Mouse (Mus musculus) layer of hippocampus, adult 2 months (tissue): Measurements from ENCODE around the gene Rps9. TPM values are rescaled to one million over a fixed set of nuclear protein-coding genes. Genes with fewer than 3 reads are reported as not detected.
"Not testable (repeated sequence)": the region's sequence is repeated elsewhere in the genome, so short reads cannot be mapped to it uniquely, and the experiment has no call there.

ENCODE experiments used
- DNase-seq, 2 experiments: peaks; one replicate each; pipeline ENCODE4 v3.0.0; 2022; ENCODE audit warnings: low spot score in 2 of 2
- H3K27ac ChIP-seq: fragments of 200-600 bp; 2 replicates; pipeline ENCODE4 v1.8.1; 2022
- H3K4me3 ChIP-seq: fragments of 200-600 bp; 2 replicates; pipeline ENCODE4 v1.8.1; 2022; ENCODE audit warnings: mild to moderate bottlenecking
- CTCF ChIP-seq: fragments of 200-600 bp; conservative IDR thresholded peaks from 2 replicates; pipeline ENCODE4 v1.8.1; 2022; ENCODE audit warnings: antibody characterized with exemption, mild to moderate bottlenecking, moderate library complexity
- microRNA-seq, 2 experiments: library from miRNA; unstranded; fragments of <30 nt; microRNA quantifications; one replicate each; pipeline ENCODE4 v1.2.0; 2021
- total RNA-seq, 2 experiments: library from RNA; stranded (reverse); gene quantifications; 2 replicates each; pipeline ENCODE4 v1.2.3; 2021

Gene Rps9
- total RNA-seq, 2 experiments from 2014 or later = 387 to 404 TPM

DNA sequence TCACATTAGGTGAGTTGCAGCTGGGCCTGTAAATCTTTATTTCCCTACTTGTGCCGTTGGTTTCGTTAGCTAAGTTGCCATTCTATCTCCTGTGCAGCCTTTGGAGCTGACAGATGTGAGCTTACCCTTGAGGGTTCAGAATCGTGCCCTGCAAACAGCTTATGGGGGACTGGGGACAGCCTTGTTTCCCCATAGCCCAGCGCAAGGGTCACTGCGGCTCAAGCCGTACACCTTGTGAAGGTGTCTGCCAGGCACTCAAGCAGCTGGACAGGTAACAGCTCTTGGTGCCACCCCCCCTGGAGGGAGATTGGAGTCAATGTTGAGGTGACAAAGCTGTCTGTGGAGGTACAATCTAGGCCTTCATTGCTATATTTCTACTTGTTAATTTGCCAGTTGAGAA is 2.1 kb downstream of the Rps9 start:
- peak overlapping the region; percentile 90 for H3K4me3 ChIP-seq
- no peak for DNase-seq

DNA sequence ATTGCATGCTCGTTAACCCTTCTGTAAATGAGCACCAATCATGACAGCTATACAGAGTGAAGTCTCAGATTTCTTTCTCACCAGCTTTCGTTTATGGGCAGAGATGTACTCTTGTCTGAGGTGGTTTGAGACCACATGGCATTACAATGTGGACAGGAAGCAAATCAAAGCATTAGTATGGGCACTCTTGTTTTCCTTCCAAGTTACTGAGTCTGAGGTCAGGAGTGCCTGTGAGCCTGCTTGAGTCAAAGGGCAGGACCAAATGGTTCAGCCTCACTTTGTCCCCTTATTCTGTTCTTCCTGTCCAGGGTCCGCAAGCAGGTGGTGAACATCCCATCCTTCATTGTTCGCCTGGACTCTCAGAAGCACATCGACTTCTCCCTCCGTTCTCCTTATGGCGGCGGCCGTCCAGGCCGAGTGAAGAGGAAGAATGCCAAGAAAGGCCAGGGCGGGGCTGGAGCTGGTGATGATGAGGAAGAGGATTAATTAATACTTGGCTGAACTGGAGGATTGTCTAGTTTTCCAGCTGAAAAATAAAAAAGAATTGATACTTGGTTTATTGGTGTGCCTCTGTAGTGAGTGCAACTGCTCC is 2.6 kb downstream of the Rps9 start:
- peak overlapping the region; percentile 8; the same call in 1 of the 2 replicates for H3K27ac ChIP-seq
- TF ChIP-seq CTCF = no peak
- H3K4me3 ChIP-seq = 0 out of 2 replicates have a peak overlapping the region, but pooled peaks have one; percentile 90
- DNase-seq = no peak

More for the DNA sequence above, 2.1 kb downstream of the Rps9 start:
- no peak overlapping the region; the same call in 1 of the 2 replicates for H3K27ac ChIP-seq
- no peak for TF ChIP-seq CTCF

DNA sequence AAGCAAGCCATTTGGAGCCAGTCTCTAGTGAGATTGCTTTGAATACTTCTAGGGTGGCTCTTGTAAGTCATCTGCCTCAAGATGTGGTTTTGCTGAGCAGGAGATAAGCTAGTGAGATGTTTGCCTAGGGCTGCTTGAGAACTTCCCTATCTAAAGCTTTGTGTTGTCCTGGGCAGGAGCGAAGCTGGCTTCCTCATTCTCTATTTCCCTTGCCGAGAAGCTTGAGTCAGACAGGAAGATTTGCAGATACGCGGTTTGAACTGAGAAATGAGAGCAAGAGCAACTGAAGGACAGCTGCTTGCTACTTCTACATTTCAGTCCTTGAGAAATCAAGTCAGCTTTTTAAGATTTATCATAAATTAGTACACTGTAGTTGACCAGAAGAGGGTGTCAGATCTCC is 3.2 kb downstream of the Rps9 start:
- H3K27ac ChIP-seq = 0 out of 2 replicates have a peak overlapping the region, but pooled peaks have one; percentile 8

DNA sequence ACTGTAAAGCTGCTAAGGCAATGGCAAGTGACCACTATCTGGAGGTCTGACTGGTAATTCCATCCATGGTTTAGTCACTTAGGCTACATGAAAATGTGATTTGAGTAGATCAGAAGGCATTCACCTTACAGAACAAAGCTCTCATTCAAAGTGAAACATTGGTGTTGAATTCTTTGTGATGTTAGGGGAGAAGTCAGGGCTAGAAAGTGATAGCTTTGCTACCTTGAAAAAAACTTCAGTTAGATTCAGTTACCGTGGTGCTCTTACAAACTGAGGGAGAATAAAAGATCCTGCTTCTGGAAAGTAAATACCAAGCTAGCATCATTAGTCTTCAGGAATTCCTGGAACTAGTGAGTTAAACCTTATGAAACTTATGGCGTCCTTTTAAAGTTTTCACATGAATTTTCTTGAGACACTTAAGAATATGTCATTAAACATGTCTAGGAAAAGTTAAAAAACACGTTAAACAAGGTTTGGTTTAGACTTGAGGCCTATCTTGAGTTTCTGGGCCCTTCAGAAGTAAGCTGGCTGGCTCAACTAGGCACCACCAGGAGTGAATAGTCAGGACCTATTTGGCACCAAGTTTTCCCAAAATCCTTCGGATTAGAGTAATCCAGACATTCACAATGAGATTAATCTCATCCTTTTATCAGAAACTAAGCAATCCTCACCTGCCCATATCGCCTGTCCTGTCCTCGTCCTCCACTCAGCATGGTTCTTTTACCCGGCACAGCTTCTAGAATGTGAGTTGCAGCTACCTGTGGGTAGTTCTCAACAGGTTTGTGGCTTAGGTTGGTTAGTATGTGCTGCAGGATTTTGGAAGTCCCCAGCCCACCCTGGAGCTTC is 4.0 kb downstream of the Rps9 start:
- Histone ChIP-seq H3K4me3 (no peak overlapping the region), H3K27ac (no peak overlapping the region)
- TF ChIP-seq CTCF = no peak
- no peak for DNase-seq

More for the DNA sequence above, 3.2 kb downstream of the Rps9 start:
- TF ChIP-seq CTCF = no peak
- DNase-seq = no peak
- no peak overlapping the region for H3K4me3 ChIP-seq

DNA sequence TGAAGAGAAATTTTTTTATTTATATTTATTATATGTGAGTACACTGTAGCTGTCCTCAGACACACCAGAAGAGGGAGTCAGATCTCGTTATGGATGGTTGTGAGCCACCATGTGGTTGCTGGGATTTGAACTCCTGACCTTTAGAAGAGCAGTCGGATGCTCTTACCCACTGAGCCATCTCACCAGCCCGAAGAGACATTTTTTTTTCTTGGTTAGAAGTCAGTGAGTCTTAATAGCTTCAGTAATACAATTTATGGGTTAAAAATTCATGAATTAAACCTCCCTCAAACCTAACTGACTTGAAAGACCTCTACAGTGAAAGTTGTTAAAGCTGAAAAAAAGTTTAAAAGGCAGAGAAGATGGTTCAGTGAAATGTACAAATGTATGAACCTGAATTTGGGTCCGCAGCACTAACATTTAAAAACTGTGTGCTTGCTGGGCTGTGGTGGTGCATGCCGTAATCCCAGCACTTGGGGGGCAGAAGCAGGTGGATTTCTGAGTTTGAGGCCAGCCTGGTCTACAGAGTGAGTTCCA is 4.7 kb downstream of the Rps9 start:
- peak; percentile 30 for TF ChIP-seq CTCF

DNA sequence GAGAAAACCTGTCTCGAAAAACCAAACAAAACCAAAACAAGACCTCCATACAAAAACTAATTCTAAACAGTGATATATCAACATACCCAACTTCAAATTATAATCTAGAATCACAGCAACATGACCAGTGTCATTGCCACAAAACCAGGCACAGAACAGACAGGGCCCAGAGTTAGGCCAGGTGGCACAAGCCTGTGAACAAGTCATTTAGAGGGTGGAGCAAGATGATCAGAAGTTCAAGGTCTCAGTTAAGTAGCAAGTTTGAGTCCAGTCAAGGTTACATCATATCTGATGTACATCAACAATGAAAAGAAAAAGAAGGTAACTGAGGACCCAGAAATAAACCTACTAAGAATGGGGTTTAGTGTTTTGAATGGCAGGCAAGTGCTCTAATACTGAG is 5.2 kb downstream of the Rps9 start:
- Histone ChIP-seq H3K4me3 (no peak overlapping the region), H3K27ac (no peak overlapping the region)
- no peak for TF ChIP-seq CTCF
- DNase-seq = peak in 1 of 2 experiments; percentile 7

More for the DNA sequence above, 4.7 kb downstream of the Rps9 start:
- H3K27ac ChIP-seq, H3K4me3 ChIP-seq, DNase-seq: not testable (repeated sequence)

DNA sequence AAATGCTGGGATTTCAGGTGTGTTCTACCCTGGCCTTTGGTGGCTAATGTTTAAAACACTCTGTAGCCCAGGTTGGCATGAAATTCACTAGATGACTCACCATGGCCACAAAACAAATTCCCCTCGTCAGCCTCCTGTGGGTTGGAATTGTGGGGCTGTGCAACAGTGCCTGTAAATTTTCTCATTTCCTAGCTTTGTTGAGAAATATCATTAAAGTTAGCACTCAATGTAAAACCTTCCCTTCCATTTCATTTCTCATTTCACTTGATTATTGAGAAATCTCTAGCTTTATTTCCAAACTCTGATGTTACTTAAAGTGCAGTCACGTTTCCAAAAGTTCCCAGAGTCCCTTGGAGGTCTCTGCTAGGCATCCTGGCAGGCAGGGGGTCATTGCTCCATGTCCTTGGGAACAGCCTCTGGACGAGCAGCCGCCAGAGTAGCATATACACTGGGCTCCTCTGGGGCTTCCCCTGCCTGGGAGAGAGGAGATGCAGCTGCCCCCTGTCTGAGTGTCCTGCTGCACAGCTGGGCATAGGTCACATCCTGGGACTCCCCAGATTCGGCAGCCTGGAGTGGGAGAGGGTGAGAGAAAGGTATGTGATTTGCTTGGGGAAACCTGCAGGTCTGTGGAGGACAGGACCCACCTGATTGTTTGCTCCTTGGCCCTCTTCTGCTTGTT is 8.6 kb downstream of the Rps9 start:
- DNase-seq = no peak
- no peak overlapping the region for H3K27ac ChIP-seq
- H3K4me3 ChIP-seq = no peak overlapping the region
- TF ChIP-seq CTCF = no peak

DNA sequence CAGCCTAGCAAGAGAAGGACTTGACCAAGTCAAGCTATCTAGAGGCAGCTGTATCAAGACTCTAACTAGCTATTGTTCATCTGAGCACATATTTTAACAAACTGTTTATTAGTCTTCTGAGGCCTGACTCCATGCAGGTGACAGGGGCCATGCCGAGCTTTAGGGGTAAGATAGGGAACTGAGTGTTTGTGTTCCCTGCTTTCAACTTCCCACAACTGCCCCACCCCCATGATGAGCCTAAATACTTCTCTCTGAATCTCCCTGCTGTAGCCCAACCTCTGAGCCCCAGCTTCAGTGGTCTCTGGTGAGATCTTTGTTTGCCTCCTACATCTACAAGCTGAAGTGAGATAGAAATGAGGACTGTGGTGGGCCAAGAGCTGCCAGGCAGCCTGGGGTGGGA is 11.5 kb downstream of the Rps9 start:
- Histone ChIP-seq H3K27ac (no peak overlapping the region), H3K4me3 (no peak overlapping the region)
- DNase-seq = no peak

DNA sequence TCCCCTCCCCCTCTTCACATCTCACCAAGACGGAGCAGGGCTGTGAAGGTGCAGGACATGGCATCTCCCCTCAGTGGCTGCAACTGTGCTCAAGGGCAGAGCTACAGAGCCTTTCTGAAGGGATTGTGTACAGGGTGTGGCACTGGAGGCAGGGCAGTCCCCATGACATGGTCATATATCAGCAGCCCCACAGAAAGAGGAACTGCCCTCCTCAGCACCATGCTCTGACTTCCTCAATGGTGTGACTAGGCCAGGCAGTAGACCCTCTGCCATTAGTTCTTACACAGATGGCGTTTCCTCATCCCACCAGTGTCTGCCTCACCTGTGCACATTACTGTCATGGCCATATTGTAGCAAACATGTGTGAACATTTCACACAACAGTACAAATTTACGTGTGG is 16.5 kb downstream of the Rps9 start, which contains the start of gene Pirb:
TSS of gene Pirb (minus strand) at position 124 of the 400 bp plus-strand sequence.
- DNase-seq, H3K27ac ChIP-seq: not testable (repeated sequence)

More for the DNA sequence above, 11.5 kb downstream of the Rps9 start:
- no peak for TF ChIP-seq CTCF

DNA sequence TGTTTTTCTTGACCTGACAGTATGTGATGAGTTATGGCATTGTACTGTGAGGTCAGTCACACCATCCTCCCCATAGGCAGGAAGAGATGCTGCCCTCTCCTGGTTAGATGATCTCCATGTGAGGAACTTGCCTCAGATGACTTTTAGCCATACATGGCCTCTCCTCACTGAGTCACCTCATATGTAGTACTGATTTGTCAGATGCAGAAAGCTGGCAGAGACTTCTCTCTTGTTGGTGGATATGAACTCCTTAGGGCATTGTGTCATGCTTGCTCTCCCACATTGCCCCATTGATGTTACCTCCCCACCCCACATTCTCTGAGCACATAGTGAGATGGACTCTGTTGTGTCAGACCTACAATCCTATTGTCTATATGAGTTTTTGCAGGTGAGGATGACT is 21.7 kb downstream of the Rps9 start:
- DNase-seq, H3K4me3 ChIP-seq, H3K27ac ChIP-seq: not testable (repeated sequence)

More for the DNA sequence above, 16.5 kb downstream of the Rps9 start, which contains the start of gene Pirb:
- not testable (repeated sequence) for H3K4me3 ChIP-seq

DNA sequence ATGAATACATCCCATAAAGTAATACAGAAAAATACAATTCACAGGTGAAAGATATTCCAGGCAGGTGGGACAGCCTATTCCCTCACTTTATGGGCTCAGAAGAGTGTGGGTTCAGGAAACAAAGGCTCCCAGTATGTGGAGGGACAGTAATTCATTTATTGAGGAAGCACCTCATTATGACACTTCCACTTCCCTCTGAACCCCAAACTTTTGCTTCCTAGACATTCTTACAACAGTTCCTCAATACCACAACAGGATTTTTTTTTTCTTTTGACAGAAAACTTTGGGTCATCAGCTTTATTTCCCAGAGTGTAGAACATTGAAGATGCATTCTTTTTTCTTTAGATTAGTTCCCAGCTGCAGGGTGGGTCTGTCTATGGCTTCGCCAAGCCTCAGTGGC is 28.9 kb downstream of the Rps9 start:
- H3K4me3 ChIP-seq, DNase-seq, H3K27ac ChIP-seq: not testable (repeated sequence)

Small RNA genes lying within 50 kb of the gene (microRNA-seq; reads per million reads assigned to microRNA genes)
- 4.1 to 5.8 reads per million in 2 experiments for gene Mir3572

Other genes starting within 250 kb of the Rps9 start
- gene Tarm1, start 201.4 kb upstream of the Rps9 start, total RNA-seq = not detected
- gene Oscar, start 87.8 kb upstream of the Rps9 start, total RNA-seq = 1 to 10 TPM in 1 of 2 experiments, under 1 TPM in 1; 0.56 to 1.5 TPM
- 100 to 1,000 TPM; 537 to 571 TPM for gene Ndufa3, start 86.6 kb upstream of the Rps9 start, total RNA-seq
- 10 to 100 TPM; 43.7 to 51.9 TPM for gene Tfpt, start 74.1 kb upstream of the Rps9 start, total RNA-seq
- 10 to 100 TPM; 55.5 to 59.2 TPM for gene Prpf31, start 74.0 kb upstream of the Rps9 start, total RNA-seq
- 10 to 100 TPM; 67.9 to 71.5 TPM for gene Cnot3, start 58.7 kb upstream of the Rps9 start, total RNA-seq
- gene Leng1, start 38.2 kb upstream of the Rps9 start, total RNA-seq = 1 to 10 TPM; 5.3 to 5.6 TPM
- 1 to 10 TPM; 4.3 to 9.7 TPM for gene Tmc4, start 26.4 kb upstream of the Rps9 start, total RNA-seq
- 10 to 100 TPM; 80.2 to 84.8 TPM for gene Tsen34, start 11.1 kb upstream of the Rps9 start, total RNA-seq
- 100 to 1,000 TPM; 160 to 170 TPM for gene Mboat7, start 10.5 kb upstream of the Rps9 start, total RNA-seq
- gene Pirb, start 16.4 kb downstream of the Rps9 start, total RNA-seq = under 1 TPM in 1 of 2 experiments, not detected in 1; 0.36 TPM
- not detected for gene Gm15448, start 121.7 kb downstream of the Rps9 start, total RNA-seq
- gene Pira2, start 141.1 kb downstream of the Rps9 start, total RNA-seq = not detected
- not detected for gene Gm14548, start 194.1 kb downstream of the Rps9 start, total RNA-seq
- gene Lilra6, start 211.5 kb downstream of the Rps9 start, total RNA-seq = not detected